Mouse (Mus musculus) lung, postnatal 14 days (tissue): Measurements from ENCODE around the gene Hlf.

ENCODE experiments used
- DNase-seq: peaks from one replicate; pipeline ENCODE4 v3.0.0; 2021

Hlf gene

DNA sequence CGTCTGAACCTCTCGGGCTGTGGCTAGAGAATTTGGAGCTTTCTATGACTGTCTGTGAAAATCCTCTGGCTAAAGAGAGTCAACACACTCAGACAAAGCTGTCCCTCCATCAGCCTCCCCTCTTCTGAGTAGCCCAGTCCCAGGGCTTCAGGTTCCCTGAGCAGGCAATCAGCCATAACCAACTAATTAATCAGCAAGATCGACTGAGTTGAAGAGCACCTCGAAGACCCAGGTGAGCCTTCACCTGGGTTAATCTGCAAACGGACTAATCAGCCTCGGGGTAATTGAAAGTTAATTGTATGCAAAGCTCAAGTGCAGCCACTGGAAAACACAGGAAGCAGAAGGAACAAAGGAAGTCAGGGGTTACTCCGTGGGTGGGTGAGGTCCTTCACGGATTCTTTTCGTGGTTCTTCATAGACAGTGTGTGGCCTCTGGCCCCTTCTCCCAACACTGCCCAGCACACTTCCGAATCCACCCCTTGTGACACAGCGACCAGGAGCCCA lies 19.9 kb downstream of the Hlf start:
- no peak for DNase-seq

DNA sequence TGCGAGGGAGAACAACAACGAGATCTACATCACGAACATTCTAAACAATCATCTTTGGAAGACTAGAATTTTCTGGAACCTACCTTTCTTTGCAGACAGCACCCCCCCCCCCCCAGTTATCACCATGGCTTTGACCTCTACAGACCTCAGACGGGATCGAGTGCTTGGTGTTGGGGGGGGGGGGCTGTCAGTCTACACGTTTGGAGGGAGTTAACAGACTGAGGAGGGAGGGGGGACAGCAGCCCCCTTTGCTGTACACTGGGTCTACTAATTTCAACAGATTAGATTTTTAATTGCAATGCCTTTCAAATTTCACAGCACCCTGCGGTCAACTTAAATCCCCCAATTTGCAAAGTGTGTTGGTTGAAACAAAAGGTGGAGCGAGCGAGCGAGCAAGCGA lies 20.3 kb downstream of the Hlf start:
- DNase-seq: no peak

DNA sequence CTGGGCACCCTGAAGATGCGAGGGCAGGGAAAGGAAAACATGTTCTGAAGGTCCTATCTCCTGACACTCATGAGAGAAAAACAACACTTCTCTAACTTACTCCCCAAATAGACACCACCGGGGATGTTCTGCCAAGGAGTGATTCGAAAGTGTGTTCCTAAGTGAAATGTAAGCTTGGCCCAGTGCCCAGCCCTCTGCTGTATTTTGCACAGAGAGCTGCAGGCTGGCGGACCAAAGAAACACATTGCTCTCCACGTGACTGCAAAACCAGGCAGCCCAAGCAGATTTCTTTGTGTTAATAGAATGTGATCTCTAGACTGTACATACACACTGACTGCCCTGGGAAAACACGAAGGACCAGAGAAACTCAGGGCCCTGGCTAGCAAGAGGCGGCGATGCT lies 21.1 kb downstream of the Hlf start:
- DNase-seq: peak; percentile 94

DNA sequence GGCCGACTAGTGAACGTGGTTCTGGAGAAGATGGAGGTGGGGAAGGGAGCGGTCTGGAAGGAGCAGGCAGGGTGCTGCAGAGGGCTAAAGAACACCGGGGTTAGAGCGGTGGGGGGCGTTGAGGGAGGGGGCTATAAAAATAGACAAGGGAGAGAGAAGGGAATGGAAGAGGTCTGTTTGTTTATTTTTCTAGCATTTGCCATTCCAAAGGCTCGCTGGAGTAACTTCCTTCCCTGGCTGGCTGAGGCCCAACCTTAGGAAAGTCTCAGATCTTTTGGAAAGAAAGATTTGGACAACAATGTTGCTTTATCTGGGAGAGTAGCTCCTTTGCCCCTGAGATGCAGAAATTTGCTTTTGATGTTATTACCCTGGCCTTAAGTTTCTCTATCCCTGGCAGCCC lies 21.6 kb downstream of the Hlf start:
- DNase-seq: peak; percentile 45

DNA sequence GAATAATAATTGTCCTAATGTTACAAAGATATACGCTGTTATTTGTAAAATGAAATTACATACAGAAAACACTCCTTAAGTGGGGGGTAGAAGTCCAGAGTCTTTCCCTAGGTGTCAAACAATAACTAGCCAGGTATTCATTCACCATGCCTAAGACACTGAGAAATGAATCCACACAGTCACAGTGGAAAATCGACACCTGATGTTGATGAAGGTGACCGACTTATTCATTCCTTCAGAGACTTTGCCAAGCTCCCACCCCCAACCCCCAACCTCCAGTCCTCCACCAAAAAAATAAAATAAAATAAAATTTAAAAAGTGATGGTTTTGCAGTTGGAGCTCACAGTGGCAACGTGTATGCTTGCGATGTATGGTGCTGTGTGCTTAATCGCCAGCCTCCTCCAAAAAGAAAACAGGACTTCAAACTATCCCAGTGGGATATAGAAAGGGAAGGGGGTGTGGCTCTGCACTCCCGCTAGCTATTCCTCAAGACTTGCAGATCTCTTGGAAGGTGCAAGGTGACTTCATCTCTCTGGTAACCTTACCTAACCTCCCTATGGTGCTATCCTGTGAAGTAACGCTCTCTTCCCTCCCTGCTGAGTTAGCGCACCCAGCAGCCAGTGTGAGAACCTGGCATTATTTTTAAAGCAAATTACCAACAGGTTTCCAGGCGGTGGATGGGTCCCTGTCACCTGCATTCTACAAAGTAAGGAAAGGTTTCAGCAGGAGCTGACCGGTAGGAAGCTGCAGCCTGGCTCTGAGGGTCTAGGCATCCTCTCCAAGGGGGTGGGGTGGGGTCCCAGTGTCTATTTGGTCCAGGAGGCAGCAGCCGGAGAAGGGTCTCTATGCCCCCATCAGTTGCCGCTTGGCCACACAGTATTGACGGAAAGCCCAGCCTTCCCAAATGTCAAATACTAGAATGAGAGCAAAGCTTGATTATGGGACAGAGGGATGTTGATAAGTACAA lies 22.5 kb downstream of the Hlf start:
- no peak for DNase-seq

DNA sequence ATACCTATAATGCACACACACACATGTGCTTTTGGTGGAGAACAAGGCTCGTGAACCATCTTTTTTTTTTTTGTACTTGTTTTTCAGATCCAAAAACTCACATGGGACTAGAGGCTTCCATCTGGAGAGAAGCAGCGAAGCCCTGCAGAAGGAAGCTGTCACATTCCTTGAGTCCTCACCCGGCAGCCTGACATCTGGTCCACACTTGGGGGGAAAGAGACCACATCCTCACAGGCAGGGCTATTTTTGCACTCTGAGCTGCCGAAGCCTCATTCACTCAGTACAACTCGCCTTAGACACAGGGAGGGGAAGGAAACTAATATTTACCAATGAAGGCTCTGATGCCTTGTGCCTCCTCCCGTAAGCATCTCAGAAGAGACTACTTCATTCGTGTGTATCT lies 25.8 kb downstream of the Hlf start:
- no peak for DNase-seq

DNA sequence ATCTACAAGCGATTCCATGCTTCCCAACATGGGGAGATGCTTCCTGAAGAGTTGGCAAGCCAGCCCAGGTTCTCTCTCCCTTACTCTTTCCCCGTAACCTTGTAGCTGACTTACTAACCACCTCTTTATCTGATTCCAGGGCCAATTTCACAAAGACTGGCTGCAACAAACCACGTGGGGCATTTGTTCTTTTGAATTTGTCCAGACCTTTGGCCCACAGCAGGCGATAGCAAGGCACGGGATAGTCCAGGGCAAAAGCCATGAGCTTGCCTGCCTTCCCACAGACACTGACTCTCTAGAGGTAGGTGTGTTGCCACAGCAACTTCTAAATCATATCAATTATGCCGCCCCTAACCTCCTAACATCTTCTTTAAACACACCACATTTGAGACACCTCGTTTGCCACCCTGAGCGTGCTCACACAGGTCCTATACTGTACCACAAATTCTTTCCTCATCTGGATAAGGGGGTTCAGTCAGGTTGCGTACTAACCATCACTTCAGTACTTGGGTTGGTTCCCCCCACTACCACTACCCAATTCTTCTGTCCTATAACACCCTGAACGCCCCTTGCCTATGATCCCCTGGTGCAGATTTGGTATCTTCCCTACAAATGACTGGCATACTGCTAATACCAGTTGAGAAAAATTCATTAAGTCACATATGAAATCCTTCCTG lies 26.7 kb downstream of the Hlf start:
- no peak for DNase-seq

DNA sequence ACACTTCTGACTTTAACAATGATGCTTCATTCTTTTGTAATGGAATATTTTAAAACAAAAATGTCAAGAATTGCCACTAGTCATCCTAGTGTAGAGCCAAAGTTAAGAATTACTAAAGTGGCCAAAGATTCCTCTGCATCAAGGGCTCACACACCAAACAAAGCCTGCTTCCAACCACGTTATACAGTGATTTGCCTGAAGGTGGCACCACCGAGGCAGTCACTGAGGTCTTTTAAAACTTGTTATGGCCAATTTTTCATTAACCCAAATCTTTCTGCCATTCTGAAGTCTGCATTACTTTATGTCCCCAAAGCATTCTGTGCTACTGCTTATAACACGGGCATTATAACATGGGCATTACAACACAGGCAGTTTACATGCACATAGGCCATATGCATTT lies 27.3 kb downstream of the Hlf start:
- DNase-seq: peak; percentile 65

DNA sequence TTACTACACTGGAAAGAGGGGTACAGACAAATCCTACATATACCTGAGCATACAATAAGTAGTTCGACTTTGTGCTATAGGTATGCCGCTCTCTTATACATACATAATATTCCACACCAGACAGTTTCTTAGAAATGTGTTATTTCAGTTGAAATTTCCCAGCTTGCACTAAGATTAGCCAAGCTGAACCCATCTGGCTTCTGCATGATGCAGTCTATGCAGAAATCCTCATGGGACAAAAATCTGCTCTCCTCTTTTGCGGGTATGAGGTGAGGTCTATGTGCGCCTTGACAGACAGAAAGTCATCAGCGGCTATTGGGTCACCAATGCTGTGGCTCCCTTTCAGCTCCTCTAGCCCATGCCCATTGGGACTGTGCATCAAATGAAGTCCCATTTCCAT lies 30.2 kb downstream of the Hlf start:
- no peak for DNase-seq

DNA sequence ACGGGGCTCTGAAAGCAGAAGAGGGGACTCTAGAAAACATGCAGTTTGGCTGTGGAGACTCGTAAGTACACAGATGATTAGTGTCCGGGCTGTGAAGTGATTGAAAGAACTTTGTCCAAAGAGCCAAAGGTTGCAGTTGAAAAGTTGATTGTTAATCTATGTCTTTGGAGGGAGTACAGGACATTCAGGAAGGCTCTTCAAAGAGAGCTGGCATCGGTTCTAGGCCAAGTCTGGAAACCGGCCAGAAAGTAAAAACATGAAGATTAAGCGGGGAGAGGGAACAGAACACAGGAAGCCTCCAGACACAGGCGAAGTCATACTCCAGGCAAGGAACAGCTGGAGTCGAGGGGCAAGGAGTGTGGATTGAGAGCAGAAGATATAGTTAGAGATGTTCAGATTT lies 32.6 kb downstream of the Hlf start:
- DNase-seq: peak; percentile 58

DNA sequence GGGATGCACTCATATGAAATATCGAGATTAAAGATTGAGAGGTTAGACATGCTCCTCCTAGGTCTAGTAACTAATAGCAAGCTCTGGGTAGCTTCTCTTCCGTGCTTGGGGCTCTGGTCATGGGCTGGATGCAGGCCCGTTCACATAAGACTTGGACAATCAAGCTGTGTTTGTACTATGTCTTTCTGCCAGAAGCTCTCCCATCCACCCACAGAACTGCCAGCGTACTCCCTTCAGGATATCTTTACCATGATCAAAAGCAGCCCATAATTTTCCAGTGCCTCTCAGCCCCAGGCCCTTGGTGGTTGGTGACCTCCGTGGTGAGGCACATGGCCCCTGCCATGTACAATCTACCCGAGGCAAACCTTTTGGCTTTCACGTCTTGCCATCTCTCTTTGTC lies 33.3 kb downstream of the Hlf start:
- DNase-seq: peak; percentile 17

DNA sequence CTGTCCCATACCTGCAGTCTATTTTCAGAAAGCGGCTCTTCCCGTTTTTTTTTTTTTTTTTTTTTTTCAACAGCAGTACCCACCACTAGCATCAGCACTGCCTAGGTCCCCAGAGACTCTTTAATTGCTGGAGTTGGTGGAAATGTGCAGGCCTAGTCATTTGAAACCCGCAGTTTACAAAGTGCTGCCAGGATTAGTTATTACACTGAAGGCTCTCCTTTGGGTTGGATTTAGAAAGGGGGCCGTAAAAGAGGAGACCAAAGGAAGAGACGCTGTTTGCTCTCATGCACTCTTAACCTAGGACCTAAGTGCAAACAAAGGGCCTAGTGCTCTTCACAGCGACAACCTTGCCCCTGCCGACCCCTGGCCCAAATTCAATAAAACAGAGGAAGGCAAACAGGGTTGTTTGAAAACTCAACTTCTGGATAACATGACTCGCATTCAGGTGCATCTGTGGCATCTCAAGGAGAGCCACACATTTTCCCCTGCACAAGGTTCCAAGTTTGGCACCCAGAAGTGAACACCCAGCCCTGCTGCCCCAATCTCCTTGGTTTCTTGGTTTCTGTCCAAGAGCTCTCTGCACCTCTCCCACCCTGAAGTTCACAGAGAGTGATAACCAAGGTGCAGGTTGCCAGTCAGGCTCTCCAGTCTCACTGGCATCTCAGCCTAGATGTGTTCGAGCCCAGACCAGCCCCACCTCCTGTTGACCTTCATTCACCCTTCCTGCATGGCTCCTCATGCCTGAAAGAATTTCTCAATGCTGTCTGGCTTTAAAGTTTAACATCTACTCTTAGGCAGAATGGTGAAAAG lies 34.0 kb downstream of the Hlf start:
- DNase-seq: no peak

DNA sequence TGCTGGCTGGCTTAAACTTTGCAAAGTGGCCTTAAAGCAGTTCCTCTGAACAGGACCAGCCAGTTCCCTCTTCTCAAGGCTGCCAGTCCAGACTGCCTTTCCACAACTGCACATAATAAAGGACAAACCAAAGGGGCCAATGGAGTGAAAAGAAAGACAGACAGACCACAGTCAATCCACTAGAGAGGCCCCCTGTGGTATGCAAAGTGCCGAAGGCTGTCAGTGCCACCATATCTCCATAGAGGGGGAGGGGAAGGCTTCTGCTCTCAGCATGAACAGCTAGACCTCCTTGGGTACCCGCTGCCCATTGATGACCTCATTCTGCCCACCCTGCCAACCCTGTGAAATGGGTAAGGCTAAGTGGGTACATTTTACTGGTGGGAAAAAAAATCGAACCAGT lies 34.7 kb downstream of the Hlf start:
- DNase-seq: no peak

DNA sequence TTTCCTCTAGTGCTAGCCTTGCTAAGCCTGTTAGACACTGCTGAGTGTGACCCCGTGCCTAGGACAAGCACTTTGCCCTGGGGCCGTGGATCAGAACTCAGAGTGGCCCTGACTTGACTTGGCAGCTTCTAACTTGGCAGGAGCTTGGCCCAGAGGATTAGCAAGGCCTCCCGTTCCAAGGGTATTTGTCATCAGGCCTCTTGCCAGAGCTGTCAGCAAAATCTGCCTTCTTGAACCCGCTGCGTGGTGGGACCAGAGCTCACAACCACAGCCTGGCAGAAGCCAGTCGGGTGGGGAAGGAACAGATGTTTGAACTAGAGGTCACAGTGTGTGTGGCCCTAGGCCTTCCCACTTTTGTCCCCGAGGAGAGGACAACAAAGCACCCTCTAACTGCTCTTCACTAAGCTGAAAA lies 35.4 kb downstream of the Hlf start:
- peak; percentile 78 for DNase-seq

DNA sequence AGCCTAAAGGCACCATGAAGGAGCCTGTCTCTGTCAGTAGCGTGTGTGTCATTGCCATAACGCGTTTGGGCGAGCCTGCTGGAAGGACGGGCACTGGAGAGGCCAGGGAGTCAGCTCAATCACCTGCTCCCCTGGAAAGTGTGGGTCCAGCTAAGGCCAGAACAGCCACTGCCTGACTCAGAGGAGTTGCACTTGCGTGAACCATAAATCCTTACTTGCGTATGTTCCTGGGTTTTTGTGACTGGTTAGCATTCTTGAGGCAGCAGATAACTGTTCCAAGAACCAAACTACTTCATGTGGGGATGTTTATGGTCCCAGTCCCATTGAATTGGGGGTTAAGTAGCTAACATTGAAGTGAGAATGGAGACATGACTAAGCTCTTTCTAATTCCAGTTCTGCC lies 38.0 kb downstream of the Hlf start:
- no peak for DNase-seq

DNA sequence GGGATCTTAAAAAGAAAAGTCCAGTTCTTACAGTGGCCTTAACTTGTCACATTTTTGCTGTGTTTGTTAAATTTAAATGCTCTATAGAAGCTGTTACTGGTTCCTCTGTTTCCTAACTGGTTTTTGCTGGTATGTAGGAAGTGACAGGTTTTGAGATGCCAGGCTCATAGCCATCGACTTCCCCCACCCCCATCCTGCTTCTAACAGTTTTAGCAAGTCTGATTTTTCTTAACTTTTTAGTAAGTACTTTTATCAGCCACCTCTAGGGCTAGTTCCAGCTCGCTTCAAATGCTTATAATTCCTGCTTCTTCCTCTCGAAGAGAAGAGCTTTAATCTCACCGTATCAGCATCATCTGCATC lies 40.6 kb downstream of the Hlf start:
- no peak for DNase-seq

DNA sequence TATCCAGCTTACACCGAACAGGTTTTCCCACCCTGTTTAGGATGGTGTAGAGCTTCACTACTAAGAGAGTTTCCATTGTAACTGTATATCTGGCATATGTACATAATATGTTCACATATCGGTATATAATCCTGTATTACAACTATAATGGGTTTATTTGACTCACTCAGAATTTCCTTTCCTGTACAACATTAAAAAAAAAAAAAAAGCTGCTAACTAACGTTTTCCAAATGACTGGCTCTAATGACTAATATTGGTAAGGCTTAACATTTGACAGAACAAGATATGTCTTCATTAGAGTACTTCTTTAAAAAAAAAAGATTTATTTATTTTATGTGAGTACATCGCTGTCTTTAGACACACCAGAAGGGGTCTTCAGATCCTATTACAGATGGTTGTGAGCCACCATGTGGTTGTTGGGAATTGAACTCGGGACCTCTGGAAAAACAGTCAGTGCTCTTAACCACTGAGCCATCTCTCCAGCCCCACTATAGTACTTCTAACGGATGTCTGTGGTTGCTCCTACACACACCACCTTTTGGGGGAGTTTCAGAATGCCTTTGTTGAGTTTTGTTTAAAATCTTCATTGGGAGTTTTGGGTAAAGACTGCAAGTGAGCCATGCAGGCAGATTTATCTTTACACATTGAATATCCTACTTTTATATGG lies 41.1 kb downstream of the Hlf start:
- no peak for DNase-seq

DNA sequence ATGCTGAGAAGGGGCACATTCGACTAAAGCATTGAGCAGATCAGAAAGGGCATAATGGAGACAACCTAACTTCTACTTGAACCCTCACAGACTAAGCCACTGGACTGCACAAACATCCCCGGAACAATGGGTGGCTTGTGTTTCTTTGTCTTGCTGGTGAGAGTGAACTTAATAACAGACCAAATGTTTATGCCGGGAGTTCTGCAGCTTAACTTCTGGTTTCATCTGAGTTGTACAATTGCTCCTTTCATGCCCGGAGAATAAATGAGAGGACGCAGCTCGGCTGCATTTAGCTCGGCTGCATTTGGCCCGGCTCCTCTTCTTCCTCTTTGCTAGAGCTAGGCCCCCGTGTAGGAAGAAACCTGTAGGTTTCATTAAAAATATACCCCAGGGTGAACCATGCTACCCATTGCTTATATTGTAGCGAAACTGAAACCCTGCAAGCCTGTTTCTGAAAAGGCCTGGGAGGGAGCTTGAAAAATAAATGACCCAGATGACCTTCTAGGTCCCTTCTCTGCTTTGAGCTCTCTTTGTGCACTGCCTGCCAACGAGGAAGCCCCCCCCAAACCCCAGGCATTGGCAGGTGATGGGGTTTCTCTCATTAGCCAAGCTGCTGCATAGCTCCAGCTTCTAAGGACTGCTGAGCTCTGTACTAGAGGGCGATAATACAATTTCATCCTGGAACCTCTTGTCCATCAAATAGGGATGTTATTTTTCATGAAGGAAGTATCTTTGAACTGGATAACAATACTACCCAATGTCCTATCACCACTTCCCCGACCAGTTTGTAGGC lies 42.8 kb downstream of the Hlf start:
- DNase-seq: no peak

DNA sequence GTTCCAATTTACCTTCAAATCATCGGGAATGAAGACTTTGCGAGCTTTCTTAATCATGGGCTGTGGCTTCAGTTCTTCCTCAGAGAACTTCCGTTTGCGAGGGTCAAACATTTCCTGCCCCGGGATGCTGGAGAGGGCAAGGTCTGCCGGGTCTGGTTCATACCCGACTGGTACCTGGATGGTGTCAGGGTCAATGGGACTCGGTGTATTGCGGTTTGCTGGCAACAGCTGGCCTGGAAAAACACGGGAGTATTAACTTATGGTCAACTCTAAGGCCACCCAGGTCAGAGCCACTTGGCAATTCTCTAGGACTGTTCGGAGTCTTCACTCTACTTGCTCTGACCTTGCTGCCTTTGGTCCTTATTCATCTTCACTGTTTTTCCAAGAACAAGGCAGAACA lies 44.9 kb downstream of the Hlf start:
- no peak for DNase-seq

DNA sequence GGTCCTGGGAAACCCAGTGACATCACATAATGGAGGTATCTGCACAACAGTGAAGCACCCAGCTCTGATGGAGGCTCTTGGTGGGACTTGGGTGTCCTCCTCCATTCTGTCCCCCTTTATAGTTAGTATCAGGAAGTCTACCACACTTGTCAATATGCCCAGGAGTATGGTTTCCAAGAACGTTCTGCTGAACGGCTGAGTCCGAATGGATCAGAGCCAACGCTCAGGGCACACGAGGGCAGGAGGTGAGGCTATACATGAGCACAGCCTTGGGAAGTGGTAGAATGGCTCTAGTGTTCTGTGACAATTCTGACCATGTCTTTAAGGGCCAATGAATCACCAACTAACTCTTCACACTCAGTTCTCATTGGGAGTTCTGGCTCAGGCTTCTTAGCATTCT lies 47.8 kb downstream of the Hlf start:
- no peak for DNase-seq

DNA sequence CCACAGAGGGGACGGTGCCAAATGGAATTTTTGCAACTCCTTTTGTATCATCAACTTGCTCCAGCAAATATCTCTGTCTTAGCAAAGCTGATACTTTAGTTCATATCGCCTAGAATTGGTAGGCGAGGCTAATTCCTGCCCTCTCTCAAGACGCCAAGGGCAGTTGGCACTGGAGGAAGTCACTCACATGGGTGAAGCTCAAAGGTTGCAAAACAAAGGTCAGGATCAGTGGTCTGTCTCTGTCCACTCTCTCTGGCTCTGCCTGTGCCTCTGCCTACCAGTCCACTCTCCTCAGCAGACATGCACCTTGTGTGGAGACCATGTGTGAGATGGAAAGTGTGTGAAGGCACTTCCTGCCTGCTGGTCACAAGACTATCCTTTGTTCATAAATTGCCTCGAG lies 48.4 kb downstream of the Hlf start:
- no peak for DNase-seq

DNA sequence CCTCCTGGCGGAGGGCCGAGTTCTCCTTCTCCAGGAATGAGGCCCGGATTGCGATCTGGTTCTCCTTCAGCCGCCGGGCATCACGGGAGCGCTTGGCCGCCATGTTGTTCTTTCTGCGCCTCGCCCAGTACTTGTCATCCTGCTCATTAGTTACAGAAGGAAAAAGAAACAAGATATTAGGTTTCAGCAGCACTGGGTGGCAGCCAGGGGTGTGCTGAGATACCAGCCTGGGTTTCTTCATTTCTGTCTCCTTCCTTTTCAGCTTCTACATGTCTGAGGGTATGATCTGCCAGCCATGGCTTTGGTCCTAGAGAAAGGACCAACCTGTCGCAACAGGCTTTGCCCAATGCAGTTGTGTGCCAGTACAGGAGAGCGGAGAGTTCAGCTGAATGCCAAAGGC lies 49.9 kb downstream of the Hlf start:
- DNase-seq: no peak
